Mouse (Mus musculus): ENCODE measurements around the gene Atrn. TPM values are rescaled to one million over a fixed set of nuclear protein-coding genes. Genes with fewer than 3 reads are reported as not detected.
"Not testable (repeated sequence)": the region's sequence is repeated elsewhere in the genome, so short reads cannot be mapped to it uniquely, and the experiment has no call there.

Atrn gene
- polyA plus RNA-seq, 1 experiment = 59.3 TPM

DNA sequence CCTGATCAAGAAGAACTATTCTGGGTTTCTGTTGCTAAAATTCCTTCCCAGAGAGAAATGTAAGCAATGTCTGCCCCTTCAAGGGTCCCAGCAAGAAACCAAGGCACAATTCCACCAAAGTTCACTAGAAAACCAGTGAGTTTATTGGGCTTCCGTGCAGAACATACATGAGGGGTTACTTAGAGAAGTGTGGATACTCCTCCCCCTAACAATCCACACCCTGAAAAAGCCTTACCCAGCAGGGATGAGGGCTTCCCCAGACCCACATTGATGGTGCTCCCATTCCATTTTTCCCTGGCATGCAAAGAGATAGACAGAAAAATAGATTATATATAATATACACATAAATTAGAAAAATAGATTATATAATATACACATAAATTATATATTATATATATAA, 124.7 kb downstream of the Atrn start:
- no peak for TF ChIP-seq POLR2A (IDR thresholded peaks at IDR 0.05; ENCODE audit: extremely low read depth, insufficient read depth, low read length)
- no peak overlapping the region for H3K4me3 ChIP-seq (ENCODE audit: insufficient read depth, low read length)
- no peak overlapping the region for H3K27ac ChIP-seq (ENCODE audit: insufficient read depth, low read length)
- H3K4me1 ChIP-seq (ENCODE audit: control insufficient read depth, insufficient read depth, low read length) = no peaks in the 10 kb centered on the region; the same call in none of the 2 replicates

DNA sequence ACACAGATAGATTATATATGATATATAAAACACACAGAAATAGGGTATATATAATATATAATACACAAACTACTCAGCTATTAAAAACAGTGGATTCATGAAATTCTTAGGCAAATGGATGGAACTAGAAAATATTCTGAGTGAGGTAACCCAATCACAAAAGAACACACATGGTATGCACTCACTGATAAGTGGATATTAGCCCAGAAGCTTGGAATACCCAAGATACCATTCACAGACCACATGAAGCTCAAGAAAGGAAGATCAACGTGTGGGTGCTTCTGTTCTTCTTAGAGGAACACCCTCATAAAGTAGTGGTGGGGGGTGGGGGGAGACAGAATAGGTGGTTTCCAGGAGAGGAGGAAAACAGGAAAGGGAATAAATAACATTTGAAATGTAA, 125.1 kb downstream of the Atrn start:
- not testable (repeated sequence) for H3K27ac ChIP-seq (ENCODE audit: insufficient read depth, low read length); H3K4me1 ChIP-seq (ENCODE audit: control insufficient read depth, insufficient read depth, low read length); H3K4me3 ChIP-seq (ENCODE audit: insufficient read depth, low read length)

DNA sequence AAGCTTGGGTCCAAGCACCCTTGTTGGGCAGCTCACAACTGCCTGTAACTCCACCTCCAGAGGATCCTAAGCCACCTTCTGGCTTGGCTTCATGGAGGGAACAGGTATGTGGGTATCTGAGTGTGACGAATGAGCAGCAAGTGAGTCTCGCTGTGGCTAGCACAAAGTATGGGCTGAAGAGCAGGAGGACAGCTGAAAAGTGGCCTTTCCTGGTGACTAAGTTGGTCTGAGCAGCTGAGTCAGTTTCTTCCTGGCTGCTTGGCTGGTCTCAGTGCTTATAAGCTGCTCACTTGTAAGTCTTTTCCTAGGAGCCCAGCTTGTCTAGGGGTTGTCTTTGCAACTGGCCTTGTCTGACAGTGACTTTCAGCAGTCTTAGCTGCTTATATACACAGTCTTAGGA, 130.0 kb downstream of the Atrn start:
- no peak for TF ChIP-seq CTCF (IDR thresholded peaks at IDR 0.05; ENCODE audit: extremely low read depth, insufficient read depth, low read length)
- no peak for TF ChIP-seq POLR2A (IDR thresholded peaks at IDR 0.05; ENCODE audit: extremely low read depth, insufficient read depth, low read length)
- peaks cover 5% of the 10 kb centered on the region; the same call in 1 of the 2 replicates for H3K4me1 ChIP-seq (ENCODE audit: control insufficient read depth, insufficient read depth, low read length)
- no peak overlapping the region for H3K4me3 ChIP-seq (ENCODE audit: insufficient read depth, low read length)
- H3K27ac ChIP-seq (ENCODE audit: insufficient read depth, low read length) = no peak overlapping the region

- TF ChIP-seq POLR2A (IDR thresholded peaks at IDR 0.05; ENCODE audit: extremely low read depth, insufficient read depth, low read length) (no peak), CTCF (IDR thresholded peaks at IDR 0.05; ENCODE audit: extremely low read depth, insufficient read depth, low read length) (no peak)
- Histone ChIP-seq H3K4me1 (ENCODE audit: control insufficient read depth, insufficient read depth, low read length) (peaks cover 5% of the 10 kb centered on the region; the same call in 1 of the 2 replicates), H3K27ac (ENCODE audit: insufficient read depth, low read length) (no peak overlapping the region), H3K4me3 (ENCODE audit: insufficient read depth, low read length) (no peak overlapping the region)
These were observed 130.5 kb downstream of the Atrn start for GRCm38 (mm10) chr2:131036757-131037156.

DNA sequence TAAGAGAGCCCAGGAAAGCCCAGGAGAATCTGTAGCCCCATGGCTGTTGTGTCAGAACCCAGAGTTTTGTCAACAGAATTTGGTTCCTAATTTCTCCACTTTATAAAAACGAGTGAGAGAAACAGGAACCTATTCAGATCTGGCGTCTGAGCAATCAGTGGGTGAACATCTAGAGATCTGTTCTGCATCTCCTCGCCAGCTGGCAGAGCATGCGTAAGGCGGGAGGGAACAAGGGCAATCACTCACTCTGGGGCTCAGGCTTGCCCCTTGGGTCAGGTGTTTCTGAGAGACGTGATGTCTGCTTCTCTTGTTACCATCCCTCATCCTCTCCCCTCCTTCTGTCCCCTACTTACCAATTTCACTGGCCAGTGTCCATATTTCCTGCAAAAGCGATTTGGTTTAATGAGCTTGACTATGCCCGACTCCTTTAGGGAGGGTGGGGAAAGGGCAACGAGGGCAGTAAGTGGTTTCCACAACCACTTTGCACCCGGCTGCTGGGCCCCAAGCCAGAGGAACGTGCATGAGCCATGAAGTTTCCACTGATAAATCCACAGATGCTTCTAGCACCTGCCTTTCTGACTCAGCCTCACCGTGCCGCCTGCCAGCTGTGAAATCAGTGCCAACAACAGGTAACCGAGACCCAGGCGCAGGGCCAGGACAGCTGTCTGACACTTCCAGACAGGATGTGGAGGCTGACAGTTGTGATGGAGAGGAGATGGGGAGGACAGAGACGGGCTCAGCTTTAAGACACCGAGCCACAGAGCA, 131.1 kb downstream of the Atrn start:
- Histone ChIP-seq H3K27ac (ENCODE audit: insufficient read depth, low read length) (no peak overlapping the region), H3K4me3 (ENCODE audit: insufficient read depth, low read length) (no peak overlapping the region), H3K4me1 (ENCODE audit: control insufficient read depth, insufficient read depth, low read length) (peaks cover 5% of the 10 kb centered on the region; the same call in 1 of the 2 replicates)
- TF ChIP-seq POLR2A (IDR thresholded peaks at IDR 0.05; ENCODE audit: extremely low read depth, insufficient read depth, low read length) (no peak), CTCF (IDR thresholded peaks at IDR 0.05; ENCODE audit: extremely low read depth, insufficient read depth, low read length) (no peak)

- no peak for TF ChIP-seq POLR2A (IDR thresholded peaks at IDR 0.05; ENCODE audit: extremely low read depth, insufficient read depth, low read length)
- TF ChIP-seq CTCF (IDR thresholded peaks at IDR 0.05; ENCODE audit: extremely low read depth, insufficient read depth, low read length) = no peak
- Histone ChIP-seq H3K27ac (ENCODE audit: insufficient read depth, low read length) (no peak overlapping the region), H3K4me1 (ENCODE audit: control insufficient read depth, insufficient read depth, low read length) (peaks cover 5% of the 10 kb centered on the region; the same call in 1 of the 2 replicates)
These were observed 131.9 kb downstream of the Atrn start for GRCm38 (mm10) chr2:131038197-131038596.

DNA sequence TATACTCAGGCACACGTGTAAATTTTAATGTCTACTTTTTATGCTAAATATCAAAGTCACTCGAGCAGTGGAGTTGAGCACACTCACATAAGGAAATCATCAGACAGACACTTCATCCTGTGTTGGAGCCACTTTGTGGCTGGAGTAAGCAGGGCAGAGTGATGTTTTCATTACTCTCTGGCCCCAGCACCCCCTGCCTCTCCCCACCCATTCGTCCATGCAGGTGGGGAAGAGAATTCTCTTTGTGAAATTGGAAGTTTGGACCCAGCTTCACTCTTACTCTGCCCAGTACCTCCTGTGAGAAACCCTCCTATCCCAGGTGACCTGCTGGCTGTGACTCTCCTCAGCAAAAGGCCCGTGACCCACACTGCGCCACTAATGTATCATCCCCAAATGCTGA, 132.4 kb downstream of the Atrn start:
- H3K27ac ChIP-seq (ENCODE audit: insufficient read depth, low read length) = no peak overlapping the region
- TF ChIP-seq POLR2A (IDR thresholded peaks at IDR 0.05; ENCODE audit: extremely low read depth, insufficient read depth, low read length) (no peak), CTCF (IDR thresholded peaks at IDR 0.05; ENCODE audit: extremely low read depth, insufficient read depth, low read length) (no peak)

More at GRCm38 (mm10) chr2:131038197-131038596, 131.9 kb downstream of the Atrn start:
- no peak overlapping the region for H3K4me3 ChIP-seq (ENCODE audit: insufficient read depth, low read length)

GRCm38 (mm10) chr2:131040854-131041825, 134.8 kb downstream of the Atrn start:
- peaks cover 5% of the 10 kb centered on the region; the same call in 1 of the 2 replicates for H3K4me1 ChIP-seq (ENCODE audit: control insufficient read depth, insufficient read depth, low read length)
- peak overlapping the region; percentile 63 for H3K4me3 ChIP-seq (ENCODE audit: insufficient read depth, low read length)
- TF ChIP-seq CTCF (IDR thresholded peaks at IDR 0.05; ENCODE audit: extremely low read depth, insufficient read depth, low read length) = no peak
- peak; percentile 37; the same call in 1 of the 2 replicates for TF ChIP-seq POLR2A (IDR thresholded peaks at IDR 0.05; ENCODE audit: extremely low read depth, insufficient read depth, low read length)
- peak overlapping the region; percentile 55 for H3K27ac ChIP-seq (ENCODE audit: insufficient read depth, low read length)

More for the DNA sequence above, 132.4 kb downstream of the Atrn start:
- H3K4me3 ChIP-seq (ENCODE audit: insufficient read depth, low read length) = no peak overlapping the region
- H3K4me1 ChIP-seq (ENCODE audit: control insufficient read depth, insufficient read depth, low read length) = peaks cover 5% of the 10 kb centered on the region; the same call in 1 of the 2 replicates

GRCm38 (mm10) chr2:131042988-131043387, 136.7 kb downstream of the Atrn start, which contains the start of gene Gfra4:
Gene Gfra4, minus strand, starts transcription at chr2:131043088.
- TF ChIP-seq CTCF (IDR thresholded peaks at IDR 0.05; ENCODE audit: extremely low read depth, insufficient read depth, low read length) = no peak
- TF ChIP-seq POLR2A (IDR thresholded peaks at IDR 0.05; ENCODE audit: extremely low read depth, insufficient read depth, low read length) = no peak
- Histone ChIP-seq H3K27ac (ENCODE audit: insufficient read depth, low read length) (peak within 1 kb of the TSS; percentile 26; the same call in 1 of the 2 replicates), H3K4me3 (ENCODE audit: insufficient read depth, low read length) (peak within 1 kb of the TSS; percentile 63), H3K4me1 (ENCODE audit: control insufficient read depth, insufficient read depth, low read length) (peaks cover 4% of the 10 kb centered on the region; the same call in 1 of the 2 replicates)

All from cortical plate, adult 2 months (tissue).